Mouse (Mus musculus) embryonic fibroblast, embryonic 13.5 days (primary cell): ENCODE measurements around the gene Cask.

Source experiments
- CTCF ChIP-seq: IDR thresholded peaks from 2 replicates; pipeline ENCODE4 v1.5.1; 2011; ENCODE audit warnings: mild to moderate bottlenecking, control low read depth, low read length, moderate library complexity, borderline replicate concordance; ENCODE audit not compliant: insufficient read depth
- POLR2A ChIP-seq: IDR thresholded peaks from 2 replicates; pipeline ENCODE4 v1.6.1; 2011; ENCODE audit warnings: low read depth, mild to moderate bottlenecking, control low read depth, low read length, moderate library complexity

DNA sequence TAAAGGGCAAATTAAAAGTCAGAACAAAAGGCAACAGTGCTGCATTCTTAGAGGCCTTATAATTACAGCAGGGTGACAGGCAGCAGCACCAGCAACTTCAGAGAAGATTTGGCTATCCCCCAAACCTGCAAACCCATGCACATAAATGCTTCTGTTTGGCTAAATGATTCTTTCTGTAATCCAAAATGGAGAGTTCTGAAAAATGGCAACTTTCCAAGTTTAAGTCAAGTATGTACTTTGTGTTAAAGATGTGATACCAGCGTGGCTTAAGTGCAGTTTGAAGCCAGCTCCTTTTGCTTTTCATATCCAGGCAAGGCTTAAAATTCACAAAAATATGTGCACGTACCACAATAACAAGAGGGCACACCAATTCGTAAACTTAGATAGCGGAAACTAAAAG is 299.6 kb downstream of the Cask start:
- TF ChIP-seq POLR2A = no peak
- no peak for TF ChIP-seq CTCF
